Mouse (Mus musculus) gastrocnemius, postnatal 4 days (tissue): ENCODE data around the gene Ptbp3. TPM values are rescaled to one million over a fixed set of nuclear protein-coding genes. Genes with fewer than 3 reads are reported as not detected.
A peak's percentile ranks its signal among the peaks of the same experiment; 100 is the strongest.
"Not testable (repeated sequence)": the region's sequence is repeated elsewhere in the genome, so short reads cannot be mapped to it uniquely, and the experiment has no call there.

ENCODE experiments used
- DNase-seq, 2 experiments: peaks; one replicate each; pipeline ENCODE4 v3.0.0; 2021 to 2022; ENCODE audit warnings: low spot score in 2 of 2, mixed read lengths in 2 of 2
- total RNA-seq, 2 experiments: library from RNA; stranded (reverse); gene quantifications; 2 replicates each; pipeline ENCODE4 v1.2.3; 2021

The Ptbp3 gene
- total RNA-seq, 2 experiments from 2014 or later = 40.5 to 44.3 TPM

- not testable (repeated sequence) for DNase-seq
Observed at GRCm38 (mm10) chr4:59557343-59557742, 8.2 kb upstream of the Ptbp3 start.

DNA sequence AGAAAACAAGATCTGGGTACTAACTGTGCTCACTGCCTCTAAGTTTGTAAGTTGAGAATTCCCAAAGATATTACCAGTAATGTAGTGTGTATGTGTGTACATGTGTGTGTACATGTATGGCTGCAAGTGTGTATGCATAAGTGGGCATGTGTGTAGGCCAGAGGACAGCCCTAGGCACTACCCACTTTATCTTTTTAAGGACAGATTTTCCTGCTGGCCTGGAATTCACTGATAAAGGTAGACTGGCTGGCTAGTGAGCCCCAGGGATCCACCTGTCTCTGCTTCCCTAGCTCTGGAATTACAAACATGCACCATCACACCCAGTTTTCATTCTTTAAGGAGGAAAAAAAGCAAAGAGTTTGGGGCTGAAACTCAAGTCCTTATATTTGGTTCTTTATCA, 6.0 kb upstream of the Ptbp3 start:
- no peak for DNase-seq

DNA sequence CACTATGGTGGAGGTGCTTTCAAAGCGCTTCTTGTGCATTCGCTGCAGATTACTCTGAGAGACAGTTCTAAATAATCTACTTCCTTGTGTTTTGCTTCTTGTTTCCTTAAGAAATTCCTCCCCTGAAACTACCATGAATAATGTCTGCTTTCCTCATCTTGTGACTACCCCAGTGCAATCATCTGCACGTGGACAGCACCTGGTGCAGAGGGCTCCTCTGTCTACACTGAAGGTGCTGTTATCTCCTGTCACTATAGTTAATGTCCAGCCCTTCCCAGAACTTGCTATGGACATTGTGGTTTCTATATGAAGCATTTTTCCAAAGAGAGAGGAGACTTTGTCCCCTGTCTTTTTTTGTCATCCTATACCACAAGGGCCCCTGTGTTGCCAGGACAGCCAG, 4.4 kb upstream of the Ptbp3 start:
- DNase-seq = no peak

- no peak for DNase-seq
Observed at GRCm38 (mm10) chr4:59552835-59553234, 3.7 kb upstream of the Ptbp3 start.

- no peak for DNase-seq
Observed at GRCm38 (mm10) chr4:59551901-59552300, 2.7 kb upstream of the Ptbp3 start.

- DNase-seq = no peak
Observed at GRCm38 (mm10) chr4:59549977-59550560, 905 bp upstream of the Ptbp3 start.

GRCm38 (mm10) chr4:59548560-59549174, 497 bp downstream of the Ptbp3 start:
- DNase-seq = peak; percentile 49 to 72

- no peak for DNase-seq
Observed at GRCm38 (mm10) chr4:59548011-59548559, 1.1 kb downstream of the Ptbp3 start.

GRCm38 (mm10) chr4:59547136-59547889, 1.9 kb downstream of the Ptbp3 start:
- no peak for DNase-seq

DNA sequence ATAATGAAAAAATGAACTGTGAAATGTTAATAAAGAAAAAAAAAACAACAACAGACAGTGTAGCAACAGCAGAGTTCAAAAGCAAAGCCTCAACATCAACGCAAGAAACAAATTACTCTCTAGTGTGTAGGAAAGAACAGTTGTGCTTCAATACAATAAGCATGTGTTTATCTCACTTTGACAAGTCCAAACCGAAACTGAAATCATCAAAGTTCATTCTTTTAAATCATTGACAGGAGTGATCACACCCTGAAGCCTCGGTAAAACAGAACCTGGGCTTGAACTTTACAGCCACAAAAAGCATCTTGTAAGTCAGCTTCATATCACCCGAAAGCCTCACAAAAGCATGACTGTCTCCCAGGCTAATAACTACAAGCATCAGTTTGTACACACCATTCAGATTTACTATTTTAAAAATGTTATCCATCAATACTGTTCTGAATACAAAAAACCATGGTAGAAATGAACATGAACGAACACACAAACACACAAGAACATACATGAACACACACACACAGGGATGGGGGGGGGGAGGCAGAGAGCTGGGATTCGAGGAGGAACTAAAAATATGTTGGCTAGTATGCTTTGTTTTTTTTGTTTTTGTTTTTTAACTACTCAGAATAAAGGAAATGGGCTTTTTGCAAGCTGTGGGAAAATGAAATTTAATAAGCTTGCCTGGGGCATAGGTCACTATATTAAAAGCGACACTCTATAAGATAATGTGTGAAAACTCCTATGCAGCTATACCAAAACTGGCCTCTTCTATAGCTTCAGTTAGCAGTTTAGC, 2.7 kb downstream of the Ptbp3 start:
- DNase-seq = no peak

GRCm38 (mm10) chr4:59544654-59545053, 4.5 kb downstream of the Ptbp3 start:
- DNase-seq = no peak

- no peak for DNase-seq
Observed at GRCm38 (mm10) chr4:59543006-59543405, 6.2 kb downstream of the Ptbp3 start.

DNA sequence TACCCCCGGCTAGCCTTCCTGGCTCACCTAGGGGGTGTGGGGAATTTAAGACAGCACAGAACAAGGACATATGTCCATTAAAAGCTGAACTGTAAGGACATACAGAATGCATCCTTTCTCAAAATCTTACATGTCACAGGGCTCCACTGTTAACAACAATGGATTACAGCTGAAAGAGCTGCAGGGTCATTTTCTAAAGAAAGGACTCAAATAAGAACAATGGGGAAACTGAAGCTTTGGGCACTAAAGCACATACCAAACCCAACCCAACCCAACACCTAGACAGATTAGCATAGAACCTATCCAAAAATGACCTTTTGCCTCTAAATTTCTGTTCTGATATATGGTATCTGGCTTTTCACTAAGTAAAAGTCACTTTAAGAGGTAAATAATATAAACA, 12.9 kb downstream of the Ptbp3 start:
- no peak for DNase-seq

- DNase-seq = no peak
Observed at GRCm38 (mm10) chr4:59535624-59536023, 13.5 kb downstream of the Ptbp3 start.

DNA sequence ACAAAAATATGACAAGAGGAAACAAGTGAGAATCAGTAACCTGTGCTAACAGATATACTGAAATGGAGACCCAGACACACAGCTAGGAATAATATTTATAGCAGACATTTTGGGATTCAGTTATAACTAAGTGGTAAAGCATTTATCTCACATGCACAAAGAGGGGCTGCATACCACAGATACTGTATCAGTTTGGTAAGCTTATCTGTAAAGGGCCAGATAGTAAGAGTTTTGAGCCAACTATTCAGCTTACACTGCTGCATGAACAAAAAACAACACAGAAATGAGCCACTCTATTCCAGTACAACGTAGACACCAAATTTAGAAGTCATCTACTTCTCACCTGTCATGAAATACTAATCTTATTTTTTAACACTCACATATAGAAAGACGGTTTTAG, 15.9 kb downstream of the Ptbp3 start:
- DNase-seq = no peak

DNA sequence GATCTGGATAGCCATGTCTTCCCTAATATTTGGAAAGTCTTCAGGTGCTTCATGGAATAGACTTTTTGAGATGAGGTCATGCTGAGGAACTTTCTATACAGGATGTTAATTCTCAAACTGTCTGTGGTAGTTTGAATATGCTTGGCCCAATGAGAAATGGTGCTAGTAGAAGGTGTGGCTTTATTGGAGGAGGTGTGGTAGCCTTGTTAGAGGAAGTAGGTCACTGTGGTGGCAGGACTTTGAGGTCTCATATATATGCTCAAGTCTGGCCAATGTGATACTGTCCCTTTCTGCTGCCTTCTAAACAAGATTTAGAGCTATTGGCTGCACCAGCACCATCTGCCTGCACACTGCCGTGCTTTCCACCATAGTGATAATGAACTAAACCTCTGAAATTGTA, 18.0 kb downstream of the Ptbp3 start:
- no peak for DNase-seq

DNA sequence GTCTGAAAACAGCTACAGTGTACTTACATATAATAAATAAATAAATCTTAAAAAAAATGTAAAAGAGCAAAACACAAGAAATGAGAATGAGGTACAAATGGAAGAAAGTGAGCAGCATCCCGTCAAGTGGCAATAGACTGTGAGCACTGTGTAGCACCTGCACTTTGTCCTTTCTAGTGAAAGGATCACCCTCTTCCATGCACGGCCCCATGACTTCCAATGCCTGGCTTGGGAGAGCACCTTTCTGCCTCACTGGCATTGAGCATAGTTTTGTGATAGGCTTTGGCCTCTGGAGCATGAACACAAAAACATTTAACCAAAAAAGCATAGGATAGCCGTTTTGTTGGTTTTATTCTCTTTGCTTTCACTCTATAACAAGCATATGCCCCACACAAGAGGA, 21.7 kb downstream of the Ptbp3 start:
- no peak for DNase-seq

- DNase-seq = no peak
Observed at GRCm38 (mm10) chr4:59526728-59527127, 22.4 kb downstream of the Ptbp3 start.

DNA sequence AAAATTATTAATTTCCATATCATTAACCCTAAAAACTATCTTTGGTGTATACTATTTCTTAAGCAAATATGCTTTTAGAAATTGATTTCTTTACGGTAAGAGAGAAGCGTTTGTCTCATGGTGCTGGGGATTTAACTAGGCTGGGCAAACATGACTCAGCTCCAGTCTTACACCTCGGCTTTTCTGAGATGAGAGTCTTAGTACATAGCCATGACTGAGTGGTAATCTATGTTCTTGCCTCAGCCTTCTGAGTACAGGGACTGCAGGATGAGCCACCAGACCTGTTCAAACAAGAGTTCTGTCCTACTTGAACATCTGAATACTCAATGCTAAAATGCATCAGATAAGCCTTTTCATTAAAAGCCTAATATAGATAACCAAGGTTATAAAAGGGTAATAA, 24.3 kb downstream of the Ptbp3 start:
- no peak for DNase-seq

GRCm38 (mm10) chr4:59510321-59510720, 38.8 kb downstream of the Ptbp3 start:
- DNase-seq = no peak

DNA sequence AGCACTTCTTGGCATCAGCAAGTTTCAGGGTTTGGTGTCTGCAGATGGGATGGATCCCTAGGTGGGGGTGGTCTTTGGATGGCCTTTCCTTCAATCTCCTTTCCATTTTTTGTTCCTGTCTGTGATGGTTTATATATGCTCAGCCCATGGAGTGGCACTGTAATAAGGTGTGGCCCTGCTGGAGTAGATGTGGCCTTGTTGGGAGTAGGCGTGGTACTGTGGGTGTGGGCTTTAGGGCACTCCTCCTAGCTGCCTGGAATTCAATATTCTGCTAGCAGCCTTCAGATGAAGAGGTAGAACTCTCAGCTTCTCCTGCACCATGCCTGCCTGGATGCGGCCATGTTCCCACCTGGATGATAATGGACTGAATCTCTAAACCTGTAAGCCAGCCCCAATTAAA, 39.6 kb downstream of the Ptbp3 start:
- no peak for DNase-seq

- no peak for DNase-seq
Observed at GRCm38 (mm10) chr4:59507766-59508165, 41.4 kb downstream of the Ptbp3 start.
